Mouse (Mus musculus): ENCODE measurements around the gene Eapp. TPM values are rescaled to one million over a fixed set of nuclear protein-coding genes. Genes with fewer than 3 reads are reported as not detected.
"Not testable (repeated sequence)": the region's sequence is repeated elsewhere in the genome, so short reads cannot be mapped to it uniquely, and the experiment has no call there.

Eapp gene
- 74.2 and 75.9 TPM in 2 replicates for polyA plus RNA-seq (2016; fragmentation: Nextera tagmentation; extraction: Ambion mirVana)

DNA sequence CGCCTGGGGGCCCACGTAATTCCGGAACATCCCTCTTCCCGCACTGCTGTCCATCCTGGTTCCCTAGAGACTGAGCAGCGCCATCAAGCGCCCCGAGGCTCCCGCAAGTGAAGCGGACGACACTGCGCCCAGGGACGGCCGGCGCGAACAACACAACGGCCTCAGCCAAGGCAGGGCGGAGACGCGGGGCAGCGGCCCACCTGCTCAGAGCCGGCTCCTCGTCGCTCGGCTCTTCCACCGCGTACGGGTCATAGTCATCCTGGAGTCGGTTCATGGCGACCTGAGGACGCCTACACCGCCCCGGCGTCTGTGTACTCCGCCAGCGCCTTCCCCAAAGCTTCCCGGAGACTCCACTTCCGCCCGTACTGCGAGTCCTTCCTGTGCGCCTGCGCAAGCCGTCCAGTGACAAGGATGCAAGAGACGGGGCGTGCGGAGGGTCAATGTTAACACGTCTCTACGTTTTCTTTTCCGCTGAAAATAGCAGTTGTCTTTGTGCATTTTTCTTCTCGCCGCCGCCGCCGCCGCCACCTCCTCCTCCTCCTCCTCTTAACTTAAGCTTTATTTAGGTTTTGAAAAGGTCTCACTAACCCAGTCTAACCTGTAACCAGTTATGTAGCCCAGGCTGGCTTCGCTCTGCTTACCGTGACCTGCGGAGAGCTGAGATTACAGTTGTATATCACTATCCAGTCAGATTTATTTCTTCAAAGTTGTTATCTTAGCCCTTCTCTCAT, at the start of gene Eapp:
Eapp (minus strand) TSS at position 387 of the 731 bp plus-strand sequence.
- peak within 1 kb of the TSS; percentile 80 for H3K4me3 ChIP-seq
- no peaks in the 10 kb centered on the region for H3K27me3 ChIP-seq (ENCODE audit: insufficient read depth, poor library complexity, severe bottlenecking)
- WGBS: under 1% methylated on average over 57 of the region's 57 CpGs
- peak within 1 kb of the TSS; percentile 95 for H3K27ac ChIP-seq
- no peaks in the 10 kb centered on the region for H3K9me3 ChIP-seq
- peaks cover 9% of the 10 kb centered on the region; the same call in 1 of the 2 replicates for H3K4me1 ChIP-seq (replicated peaks)
- DNase-seq (ENCODE audit: low spot score): peak; percentile 94
- peaks cover 20% of the 10 kb centered on the region; the same call in 1 of the 2 replicates for H3K36me3 ChIP-seq

DNA sequence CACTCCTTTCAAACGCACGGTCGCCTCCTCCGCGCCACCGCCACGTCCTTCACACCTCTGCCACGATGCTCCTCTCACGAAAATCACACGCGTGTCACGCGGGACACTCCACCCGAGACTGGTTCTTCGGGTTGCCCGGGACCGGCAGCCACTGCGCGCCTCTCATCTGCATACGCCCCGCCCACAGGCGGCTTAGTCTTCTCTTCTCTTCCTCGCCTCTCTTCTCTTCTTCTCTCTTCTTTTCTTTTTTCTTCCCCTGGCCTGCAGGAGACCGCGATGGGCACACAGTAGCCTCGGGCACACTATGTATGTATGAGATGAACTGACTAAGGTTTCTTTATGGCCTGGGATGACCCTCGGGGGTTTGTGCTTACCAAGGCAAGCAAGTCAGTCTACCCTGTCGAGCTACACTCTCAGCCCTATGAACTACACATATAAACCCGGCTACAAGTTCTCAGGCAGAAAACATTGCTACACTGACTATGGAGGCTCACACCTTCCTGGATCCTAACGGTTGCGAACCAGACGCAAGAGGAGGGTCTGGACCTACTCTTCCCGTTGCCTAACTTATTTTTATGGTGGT, 43.1 kb upstream of the Eapp start:
- peak overlapping the region; percentile 80; the same call in 1 of the 2 replicates for H3K27ac ChIP-seq

DNA sequence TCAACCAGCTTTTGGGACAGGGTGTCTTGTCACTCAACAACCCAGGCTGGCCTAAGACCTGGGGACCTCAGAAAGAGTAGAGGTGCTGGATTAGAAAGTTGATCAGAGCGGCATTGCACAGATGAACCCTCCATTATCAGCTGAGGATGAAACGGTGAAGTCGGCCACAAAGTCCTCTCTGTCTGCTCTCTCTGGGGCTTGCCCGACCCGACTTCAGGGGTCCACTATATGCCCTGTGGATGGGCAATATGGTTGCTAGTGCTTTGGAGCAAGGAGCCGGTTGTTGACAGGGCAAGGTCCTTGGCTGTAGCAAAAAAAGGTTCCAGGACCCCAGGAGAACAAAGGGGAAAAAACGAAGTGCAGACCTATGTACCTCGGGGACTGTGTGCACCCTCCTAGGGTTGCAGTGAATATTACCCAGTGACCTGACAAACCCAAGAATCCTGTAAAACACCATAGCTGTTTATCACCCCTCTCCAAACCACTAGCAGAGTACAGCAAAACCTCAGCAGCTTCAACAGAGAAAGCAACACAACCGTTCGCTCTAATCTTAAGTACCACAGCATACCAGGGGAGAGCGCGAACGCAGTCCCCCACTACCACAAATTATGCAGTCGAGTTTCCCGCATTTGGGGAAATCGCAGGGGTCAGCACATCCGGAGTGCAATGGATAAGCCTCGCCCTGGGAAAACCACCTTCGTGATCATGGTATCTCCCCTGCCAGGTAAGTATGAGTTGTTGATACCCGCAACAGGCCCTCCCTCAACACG, 42.4 kb upstream of the Eapp start:
- not testable (repeated sequence) for H3K4me3 ChIP-seq; H3K27ac ChIP-seq; H3K27me3 ChIP-seq (ENCODE audit: insufficient read depth, poor library complexity, severe bottlenecking); H3K4me1 ChIP-seq (replicated peaks); H3K9me3 ChIP-seq; DNase-seq (ENCODE audit: low spot score); H3K36me3 ChIP-seq
- whole genome bisulfite sequencing: no CpG with 5 or more reads among the region's 21 CpGs

More for the DNA sequence above, 43.1 kb upstream of the Eapp start:
- H3K36me3 ChIP-seq; H3K27me3 ChIP-seq (ENCODE audit: insufficient read depth, poor library complexity, severe bottlenecking); H3K9me3 ChIP-seq; DNase-seq (ENCODE audit: low spot score); H3K4me1 ChIP-seq (replicated peaks): not testable (repeated sequence)
- WGBS: under 1% methylated on average over 13 of the region's 33 CpGs
- H3K4me3 ChIP-seq: peak overlapping the region; percentile 34; the same call in 1 of the 2 replicates

DNA sequence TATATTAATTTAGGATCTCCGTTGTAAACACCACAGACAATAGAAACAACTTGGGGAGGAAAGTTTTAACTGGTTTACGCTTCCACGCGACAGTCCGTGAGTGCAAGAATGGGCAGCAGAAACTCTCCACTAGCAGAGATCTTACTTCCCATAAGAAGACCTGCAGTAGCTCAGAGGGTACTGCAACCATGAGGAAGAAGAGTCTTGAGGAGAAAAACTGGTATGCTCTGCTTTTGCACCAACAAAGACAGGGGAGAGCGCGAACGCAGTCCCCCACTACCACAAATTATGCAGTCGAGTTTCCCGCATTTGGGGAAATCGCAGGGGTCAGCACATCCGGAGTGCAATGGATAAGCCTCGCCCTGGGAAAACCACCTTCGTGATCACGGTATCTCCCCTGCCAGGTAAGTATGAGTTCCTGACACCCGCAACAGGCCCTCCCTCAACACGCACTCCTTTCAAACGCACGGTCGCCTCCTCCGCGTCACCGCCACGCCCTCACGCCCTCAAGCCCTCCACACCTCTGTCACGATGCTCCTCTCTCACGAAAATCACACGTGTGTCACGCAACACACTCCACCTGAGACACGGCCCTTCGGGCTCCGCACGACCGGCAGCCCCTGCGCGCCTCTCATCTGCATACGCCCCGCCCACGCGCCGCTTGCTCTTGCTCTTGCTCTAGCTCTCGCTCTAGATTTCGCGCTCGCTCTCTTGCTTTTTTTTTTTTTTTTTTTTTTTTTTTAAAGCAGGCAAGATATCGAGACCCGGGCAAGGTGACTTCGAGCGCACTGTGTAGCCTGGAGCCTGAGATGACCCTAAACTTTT, 38.8 kb upstream of the Eapp start:
- H3K27ac ChIP-seq: peak overlapping the region; percentile 73; the same call in 1 of the 2 replicates
- H3K36me3 ChIP-seq; H3K9me3 ChIP-seq; H3K27me3 ChIP-seq (ENCODE audit: insufficient read depth, poor library complexity, severe bottlenecking); H3K4me3 ChIP-seq; H3K4me1 ChIP-seq (replicated peaks); DNase-seq (ENCODE audit: low spot score): not testable (repeated sequence)
- WGBS: 2% methylated on average over 14 of the region's 49 CpGs

DNA sequence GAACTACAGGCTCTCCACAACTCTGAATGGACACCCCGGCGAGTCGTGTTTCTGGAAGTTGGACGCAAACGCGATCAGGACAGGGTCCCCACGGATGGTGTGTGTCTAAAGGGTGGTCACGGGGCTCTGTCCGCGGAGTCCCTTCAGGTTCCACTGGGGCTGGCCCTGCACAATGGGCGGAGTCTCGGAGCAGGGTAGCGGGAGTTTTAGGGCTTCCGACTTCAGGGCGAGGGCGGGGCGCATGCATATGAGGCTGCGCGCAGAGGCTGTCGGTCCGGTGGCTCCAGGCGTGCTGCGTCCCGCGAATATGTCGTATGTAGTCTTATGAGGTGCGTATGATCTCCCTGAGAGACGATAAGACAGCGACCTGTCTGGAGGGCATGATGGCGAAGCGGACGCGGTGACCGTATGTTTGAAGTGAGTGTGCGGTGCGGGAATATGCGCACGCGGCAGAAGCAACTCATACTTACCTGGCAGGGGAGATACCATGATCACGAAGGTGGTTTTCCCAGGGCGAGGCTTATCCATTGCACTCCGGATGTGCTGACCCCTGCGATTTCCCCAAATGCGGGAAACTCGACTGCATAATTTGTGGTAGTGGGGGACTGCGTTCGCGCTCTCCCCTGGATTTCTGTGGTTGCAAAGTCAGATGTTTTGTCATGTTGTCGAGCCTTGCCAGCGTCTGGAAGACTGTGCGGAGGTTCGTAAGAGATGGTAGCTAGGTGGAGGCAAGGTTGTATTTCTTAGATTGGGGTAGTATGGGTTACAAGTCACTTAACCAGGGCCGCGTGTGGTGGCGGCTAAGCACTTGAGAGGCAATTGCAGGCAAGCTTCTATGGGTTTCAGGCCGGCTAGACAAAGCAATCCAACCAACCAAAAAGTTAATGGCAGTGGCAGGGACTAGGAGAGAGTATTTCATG, 33.7 kb upstream of the Eapp start:
- not testable (repeated sequence) for H3K27me3 ChIP-seq (ENCODE audit: insufficient read depth, poor library complexity, severe bottlenecking); H3K27ac ChIP-seq; DNase-seq (ENCODE audit: low spot score); H3K4me1 ChIP-seq (replicated peaks); H3K4me3 ChIP-seq; H3K36me3 ChIP-seq; H3K9me3 ChIP-seq
- WGBS: no CpG with 5 or more reads among the region's 56 CpGs

DNA sequence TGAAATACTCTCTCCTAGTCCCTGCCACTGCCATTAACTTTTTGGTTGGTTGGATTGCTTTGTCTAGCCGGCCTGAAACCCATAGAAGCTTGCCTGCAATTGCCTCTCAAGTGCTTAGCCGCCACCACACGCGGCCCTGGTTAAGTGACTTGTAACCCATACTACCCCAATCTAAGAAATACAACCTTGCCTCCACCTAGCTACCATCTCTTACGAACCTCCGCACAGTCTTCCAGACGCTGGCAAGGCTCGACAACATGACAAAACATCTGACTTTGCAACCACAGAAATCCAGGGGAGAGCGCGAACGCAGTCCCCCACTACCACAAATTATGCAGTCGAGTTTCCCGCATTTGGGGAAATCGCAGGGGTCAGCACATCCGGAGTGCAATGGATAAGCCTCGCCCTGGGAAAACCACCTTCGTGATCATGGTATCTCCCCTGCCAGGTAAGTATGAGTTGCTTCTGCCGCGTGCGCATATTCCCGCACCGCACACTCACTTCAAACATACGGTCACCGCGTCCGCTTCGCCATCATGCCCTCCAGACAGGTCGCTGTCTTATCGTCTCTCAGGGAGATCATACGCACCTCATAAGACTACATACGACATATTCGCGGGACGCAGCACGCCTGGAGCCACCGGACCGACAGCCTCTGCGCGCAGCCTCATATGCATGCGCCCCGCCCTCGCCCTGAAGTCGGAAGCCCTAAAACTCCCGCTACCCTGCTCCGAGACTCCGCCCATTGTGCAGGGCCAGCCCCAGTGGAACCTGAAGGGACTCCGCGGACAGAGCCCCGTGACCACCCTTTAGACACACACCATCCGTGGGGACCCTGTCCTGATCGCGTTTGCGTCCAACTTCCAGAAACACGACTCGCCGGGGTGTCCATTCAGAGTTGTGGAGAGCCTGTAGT, 23.4 kb upstream of the Eapp start:
- no CpG with 5 or more reads among the region's 56 CpGs for WGBS
- not testable (repeated sequence) for H3K9me3 ChIP-seq

DNA sequence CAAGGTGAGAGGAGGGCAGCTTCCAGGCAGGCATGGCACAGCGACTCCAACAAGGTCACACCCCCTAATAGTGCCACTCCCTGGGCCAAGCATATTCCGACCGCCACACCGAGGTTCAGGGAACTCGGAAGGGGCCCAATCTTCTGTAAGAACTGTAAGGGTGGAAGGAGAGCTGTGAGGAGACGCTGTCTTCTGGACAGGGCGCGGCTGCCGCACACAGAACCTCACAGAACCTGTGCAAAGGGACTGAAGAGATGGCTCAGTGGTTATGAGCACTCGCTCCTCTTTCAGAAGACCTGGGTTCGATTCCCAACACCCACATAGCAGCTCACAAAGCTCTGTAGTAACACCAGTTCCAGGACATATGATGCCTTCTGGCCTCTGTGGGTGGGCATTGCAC, 21.8 kb upstream of the Eapp start:
- not testable (repeated sequence) for H3K4me3 ChIP-seq; H3K9me3 ChIP-seq; DNase-seq (ENCODE audit: low spot score); H3K4me1 ChIP-seq (replicated peaks); H3K27ac ChIP-seq; H3K36me3 ChIP-seq; H3K27me3 ChIP-seq (ENCODE audit: insufficient read depth, poor library complexity, severe bottlenecking)
- WGBS: 75% methylated on average over 7 of the region's 11 CpGs

More for the DNA sequence above, 23.4 kb upstream of the Eapp start:
- DNase-seq (ENCODE audit: low spot score); H3K27ac ChIP-seq; H3K36me3 ChIP-seq; H3K4me1 ChIP-seq (replicated peaks); H3K27me3 ChIP-seq (ENCODE audit: insufficient read depth, poor library complexity, severe bottlenecking); H3K4me3 ChIP-seq: not testable (repeated sequence)

DNA sequence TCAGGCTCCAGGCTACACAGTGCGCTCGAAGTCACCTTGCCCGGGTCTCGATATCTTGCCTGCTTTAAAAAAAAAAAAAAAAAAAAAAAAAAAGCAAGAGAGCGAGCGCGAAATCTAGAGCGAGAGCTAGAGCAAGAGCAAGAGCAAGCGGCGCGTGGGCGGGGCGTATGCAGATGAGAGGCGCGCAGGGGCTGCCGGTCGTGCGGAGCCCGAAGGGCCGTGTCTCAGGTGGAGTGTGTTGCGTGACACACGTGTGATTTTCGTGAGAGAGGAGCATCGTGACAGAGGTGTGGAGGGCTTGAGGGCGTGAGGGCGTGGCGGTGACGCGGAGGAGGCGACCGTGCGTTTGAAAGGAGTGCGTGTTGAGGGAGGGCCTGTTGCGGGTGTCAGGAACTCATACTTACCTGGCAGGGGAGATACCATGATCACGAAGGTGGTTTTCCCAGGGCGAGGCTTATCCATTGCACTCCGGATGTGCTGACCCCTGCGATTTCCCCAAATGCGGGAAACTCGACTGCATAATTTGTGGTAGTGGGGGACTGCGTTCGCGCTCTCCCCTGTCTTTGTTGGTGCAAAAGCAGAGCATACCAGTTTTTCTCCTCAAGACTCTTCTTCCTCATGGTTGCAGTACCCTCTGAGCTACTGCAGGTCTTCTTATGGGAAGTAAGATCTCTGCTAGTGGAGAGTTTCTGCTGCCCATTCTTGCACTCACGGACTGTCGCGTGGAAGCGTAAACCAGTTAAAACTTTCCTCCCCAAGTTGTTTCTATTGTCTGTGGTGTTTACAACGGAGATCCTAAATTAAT, 18.3 kb upstream of the Eapp start:
- H3K36me3 ChIP-seq; DNase-seq (ENCODE audit: low spot score); H3K27me3 ChIP-seq (ENCODE audit: insufficient read depth, poor library complexity, severe bottlenecking); H3K9me3 ChIP-seq; H3K4me1 ChIP-seq (replicated peaks); H3K27ac ChIP-seq; H3K4me3 ChIP-seq: not testable (repeated sequence)
- WGBS: 0% methylated on average over 6 of the region's 48 CpGs

DNA sequence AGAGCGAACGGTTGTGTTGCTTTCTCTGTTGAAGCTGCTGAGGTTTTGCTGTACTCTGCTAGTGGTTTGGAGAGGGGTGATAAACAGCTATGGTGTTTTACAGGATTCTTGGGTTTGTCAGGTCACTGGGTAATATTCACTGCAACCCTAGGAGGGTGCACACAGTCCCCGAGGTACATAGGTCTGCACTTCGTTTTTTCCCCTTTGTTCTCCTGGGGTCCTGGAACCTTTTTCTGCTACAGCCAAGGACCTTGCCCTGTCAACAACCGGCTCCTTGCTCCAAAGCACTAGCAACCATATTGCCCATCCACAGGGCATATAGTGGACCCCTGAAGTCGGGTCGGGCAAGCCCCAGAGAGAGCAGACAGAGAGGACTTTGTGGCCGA, 14.8 kb upstream of the Eapp start:
- H3K4me1 ChIP-seq (replicated peaks); H3K9me3 ChIP-seq; DNase-seq (ENCODE audit: low spot score); H3K36me3 ChIP-seq; H3K4me3 ChIP-seq; H3K27ac ChIP-seq; H3K27me3 ChIP-seq (ENCODE audit: insufficient read depth, poor library complexity, severe bottlenecking): not testable (repeated sequence)
- WGBS: 0% methylated on average over 5 of the region's 8 CpGs

DNA sequence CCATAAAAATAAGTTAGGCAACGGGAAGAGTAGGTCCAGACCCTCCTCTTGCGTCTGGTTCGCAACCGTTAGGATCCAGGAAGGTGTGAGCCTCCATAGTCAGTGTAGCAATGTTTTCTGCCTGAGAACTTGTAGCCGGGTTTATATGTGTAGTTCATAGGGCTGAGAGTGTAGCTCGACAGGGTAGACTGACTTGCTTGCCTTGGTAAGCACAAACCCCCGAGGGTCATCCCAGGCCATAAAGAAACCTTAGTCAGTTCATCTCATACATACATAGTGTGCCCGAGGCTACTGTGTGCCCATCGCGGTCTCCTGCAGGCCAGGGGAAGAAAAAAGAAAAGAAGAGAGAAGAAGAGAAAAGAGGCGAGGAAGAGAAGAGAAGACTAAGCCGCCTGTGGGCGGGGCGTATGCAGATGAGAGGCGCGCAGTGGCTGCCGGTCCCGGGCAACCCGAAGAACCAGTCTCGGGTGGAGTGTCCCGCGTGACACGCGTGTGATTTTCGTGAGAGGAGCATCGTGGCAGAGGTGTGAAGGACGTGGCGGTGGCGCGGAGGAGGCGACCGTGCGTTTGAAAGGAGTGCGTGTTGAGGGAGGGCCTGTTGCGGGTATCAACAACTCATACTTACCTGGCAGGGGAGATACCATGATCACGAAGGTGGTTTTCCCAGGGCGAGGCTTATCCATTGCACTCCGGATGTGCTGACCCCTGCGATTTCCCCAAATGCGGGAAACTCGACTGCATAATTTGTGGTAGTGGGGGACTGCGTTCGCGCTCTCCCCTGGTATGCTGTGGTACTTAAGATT, 14.2 kb upstream of the Eapp start:
- H3K9me3 ChIP-seq; DNase-seq (ENCODE audit: low spot score); H3K36me3 ChIP-seq; H3K27me3 ChIP-seq (ENCODE audit: insufficient read depth, poor library complexity, severe bottlenecking); H3K4me1 ChIP-seq (replicated peaks): not testable (repeated sequence)
- under 1% methylated on average over 12 of the region's 44 CpGs for WGBS
- Histone ChIP-seq H3K27ac (peak overlapping the region; percentile 79), H3K4me3 (0 out of 2 replicates have a peak overlapping the region, but pooled peaks have one; percentile 32)
